Mouse (Mus musculus) urinary bladder, postnatal 4 days (tissue): ENCODE results near the gene C5ar1.
"Not testable (repeated sequence)": the region's sequence is repeated elsewhere in the genome, so short reads cannot be mapped to it uniquely, and the experiment has no call there.

ENCODE experiments used
- DNase-seq, 2 experiments: peaks; one replicate each; pipeline ENCODE4 v3.0.0; 2021 to 2022; ENCODE audit warnings: low spot score in 2 of 2

The C5ar1 gene

GRCm38 (mm10) chr7:16274922-16275890, 15.9 kb upstream of the C5ar1 start:
- no peak for DNase-seq

- peak in 1 of 2 experiments; percentile 69 for DNase-seq
These were observed 14.4 kb upstream of the C5ar1 start for GRCm38 (mm10) chr7:16273766-16274140.

GRCm38 (mm10) chr7:16273081-16273765, 13.9 kb upstream of the C5ar1 start, which contains the start of gene Inafm1:
Inafm1 (minus strand) TSS chr7:16273617.
- peak; percentile 80 to 89 for DNase-seq

- peak; percentile 67 to 74 for DNase-seq
These were observed 13.3 kb upstream of the C5ar1 start for GRCm38 (mm10) chr7:16272681-16273080.

- DNase-seq, result no peak
These were observed 11.8 kb upstream of the C5ar1 start for GRCm38 (mm10) chr7:16271139-16271538.

- DNase-seq, result not testable (repeated sequence)
These were observed 7.3 kb upstream of the C5ar1 start for GRCm38 (mm10) chr7:16266593-16266992.

- DNase-seq, result no peak
These were observed 6.5 kb upstream of the C5ar1 start for GRCm38 (mm10) chr7:16265856-16266255.

- no peak for DNase-seq
These were observed 4.5 kb upstream of the C5ar1 start for GRCm38 (mm10) chr7:16263843-16264242.

- DNase-seq, result peak in 1 of 2 experiments; percentile 75
These were observed 3.9 kb upstream of the C5ar1 start for GRCm38 (mm10) chr7:16263015-16263787.

GRCm38 (mm10) chr7:16261097-16261496, 1.8 kb upstream of the C5ar1 start:
- DNase-seq, result no peak

- no peak for DNase-seq
These were observed 1.5 kb downstream of the C5ar1 start for GRCm38 (mm10) chr7:16257830-16258229.

- DNase-seq, result not testable (repeated sequence)
These were observed 3.4 kb downstream of the C5ar1 start for GRCm38 (mm10) chr7:16255963-16256362.

- no peak for DNase-seq
These were observed 5.1 kb downstream of the C5ar1 start for GRCm38 (mm10) chr7:16254195-16254594.

- no peak for DNase-seq
These were observed 8.7 kb downstream of the C5ar1 start for GRCm38 (mm10) chr7:16250687-16251086.

- DNase-seq, result no peak
These were observed 13.4 kb downstream of the C5ar1 start for GRCm38 (mm10) chr7:16245958-16246357.

- no peak for DNase-seq
These were observed 15.3 kb downstream of the C5ar1 start, which contains the start of gene C5ar2 for GRCm38 (mm10) chr7:16244067-16244466. C5ar2 (minus strand) TSS chr7:16244154.

GRCm38 (mm10) chr7:16242198-16242597, 17.1 kb downstream of the C5ar1 start:
- DNase-seq, result no peak

- DNase-seq, result no peak
These were observed 17.6 kb downstream of the C5ar1 start for GRCm38 (mm10) chr7:16241787-16242186.

GRCm38 (mm10) chr7:16240978-16241303, 18.4 kb downstream of the C5ar1 start:
- DNase-seq, result no peak

GRCm38 (mm10) chr7:16240281-16240977, 18.9 kb downstream of the C5ar1 start:
- DNase-seq, result no peak

- no peak for DNase-seq
These were observed 19.8 kb downstream of the C5ar1 start for GRCm38 (mm10) chr7:16239554-16239997.
